In the genomic region with DNA sequence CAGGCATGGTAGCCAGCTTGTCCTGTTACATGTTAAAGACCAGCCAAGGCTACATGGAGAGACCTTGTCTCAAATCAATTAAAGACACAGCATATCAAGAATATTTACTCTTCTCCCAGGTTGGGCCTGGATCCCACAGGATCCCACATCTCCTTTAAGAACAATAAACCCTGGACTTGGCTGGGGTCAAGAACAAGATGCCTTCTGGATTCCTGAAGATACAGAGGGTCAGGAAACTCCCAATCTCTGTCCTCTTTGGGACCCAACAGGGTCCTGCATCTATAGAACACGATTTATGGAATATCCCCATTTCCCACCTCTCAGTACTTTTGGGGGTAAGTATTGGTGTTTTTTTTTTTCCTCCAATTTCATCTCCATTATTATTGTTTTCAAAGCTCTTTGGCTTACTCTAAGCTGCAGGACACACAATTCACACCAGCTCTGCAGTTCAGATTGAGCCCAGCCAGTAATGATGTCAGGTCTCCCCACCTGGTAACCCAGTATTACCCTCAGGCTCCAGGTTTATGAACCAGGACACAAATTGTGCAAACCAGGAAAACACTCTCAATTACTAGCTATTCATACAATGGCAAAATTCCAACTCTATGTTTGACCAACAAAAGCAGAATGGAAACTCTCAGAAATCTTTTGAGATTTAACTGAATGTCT, we compare ENCODE assay signal across 12 mouse cellular contexts. TPM values are rescaled to one million over a fixed set of nuclear protein-coding genes. Genes with fewer than 3 reads are reported as not detected.
DNase-seq lines count a peak whose midpoint lies in the region; ATAC-seq and TF ChIP-seq lines count a peak whose summit lies in the region.
"Had no signal": no experiment of that assay in that cellular context is flagged by ENCODE, and none has a peak within 500 bp of the region (broad histone marks: within the 10 kb centered on the region; RNA-seq: fewer than 3 reads in every experiment).

No protein-coding gene starts in this region.

- peak overlapping the region; percentile 18 for H3ac ChIP-seq in C2C12 (ENCODE audit: control insufficient read depth, insufficient read length, low read depth)

- H3K79me2 ChIP-seq in C2C12 (ENCODE audit: control insufficient read depth, insufficient read depth): peaks cover 43% of the 10 kb centered on the region

- no peaks in the 10 kb centered on the region for H3K27me3 ChIP-seq in hindbrain, embryonic 11.5 days (ENCODE audit: control insufficient read depth, insufficient read depth, low read length)
- no peaks in the 10 kb centered on the region for H3K27me3 ChIP-seq in hindbrain, postnatal 0 days (ENCODE audit: insufficient read depth, low read length)
- no peaks in the 10 kb centered on the region for H3K27me3 ChIP-seq in C2C12 (ENCODE audit: control insufficient read depth, insufficient read depth, insufficient read length)
- no peaks in the 10 kb centered on the region for H3K27me3 ChIP-seq in embryonic facial prominence, embryonic 14.5 days (replicated peaks; ENCODE audit: control insufficient read depth, insufficient read depth, low read length)
- no peaks in the 10 kb centered on the region for H3K27me3 ChIP-seq in limb, embryonic 15.5 days

- no peak for TF ChIP-seq CTCF in hindbrain, postnatal 0 days (IDR thresholded peaks at IDR 0.05; ENCODE audit: low read depth)
- TF ChIP-seq CTCF in C2C12 (IDR thresholded peaks at IDR 0.05; ENCODE audit: control insufficient read depth, insufficient read depth, insufficient read length): no peak

- no peak overlapping the region for H3K4me3 ChIP-seq in hindbrain, embryonic 11.5 days (ENCODE audit: low read depth, low read length)
- no peak overlapping the region for H3K4me3 ChIP-seq in hindbrain, postnatal 0 days (ENCODE audit: low read length)
- peak overlapping the region; percentile 76 for H3K4me3 ChIP-seq in C2C12 (ENCODE audit: insufficient read depth, poor library complexity, severe bottlenecking)
- peak overlapping the region; percentile 70 for H3K4me3 ChIP-seq in embryonic facial prominence, embryonic 14.5 days (ENCODE audit: low read depth, low read length)
- H3K4me3 ChIP-seq in limb, embryonic 15.5 days: peak overlapping the region; percentile 64

- no peaks in the 10 kb centered on the region for H3K9me3 ChIP-seq in hindbrain, embryonic 11.5 days (ENCODE audit: control insufficient read depth, low read length)
- H3K9me3 ChIP-seq in hindbrain, postnatal 0 days (ENCODE audit: low read length): no peaks in the 10 kb centered on the region
- no peaks in the 10 kb centered on the region for H3K9me3 ChIP-seq in embryonic facial prominence, embryonic 14.5 days (ENCODE audit: control insufficient read depth, low read length)
- H3K9me3 ChIP-seq in limb, embryonic 15.5 days: no peaks in the 10 kb centered on the region

- H3K4me2 ChIP-seq in hindbrain, embryonic 11.5 days (replicated peaks; ENCODE audit: low read depth, low read length): peak overlapping the region; percentile 47; the same call in 1 of the 2 replicates
- H3K4me2 ChIP-seq in hindbrain, postnatal 0 days (ENCODE audit: low read depth, low read length): no peak overlapping the region
- peak overlapping the region; percentile 82 for H3K4me2 ChIP-seq in embryonic facial prominence, embryonic 14.5 days (ENCODE audit: low read depth, low read length)
- H3K4me2 ChIP-seq in limb, embryonic 15.5 days: peak overlapping the region; percentile 67; the same call in 1 of the 2 replicates

- intact Hi-C loops in left cerebral cortex, postnatal 25 days (cut with DNase I): loop anchor here (5.0 kb wide), 1 partner anchor 45 kb away; no protein-coding TSS in a partner anchor

- H3K4me1 ChIP-seq in hindbrain, embryonic 11.5 days (replicated peaks; ENCODE audit: control insufficient read depth, insufficient read depth, low read length): peaks cover 3% of the 10 kb centered on the region
- H3K4me1 ChIP-seq in hindbrain, postnatal 0 days (ENCODE audit: insufficient read depth, low read length): peaks cover 9% of the 10 kb centered on the region; the same call in 1 of the 2 replicates
- peaks cover 7% of the 10 kb centered on the region for H3K4me1 ChIP-seq in embryonic facial prominence, embryonic 14.5 days (ENCODE audit: control insufficient read depth, insufficient read depth, low read length)
- peaks cover 14% of the 10 kb centered on the region for H3K4me1 ChIP-seq in limb, embryonic 15.5 days

- H3K79me3 ChIP-seq in C2C12 (ENCODE audit: low read depth): peaks cover 16% of the 10 kb centered on the region

- H3K36me3 ChIP-seq in hindbrain, embryonic 11.5 days (ENCODE audit: control insufficient read depth, insufficient read depth, low read length): no peaks in the 10 kb centered on the region
- no peaks in the 10 kb centered on the region for H3K36me3 ChIP-seq in hindbrain, postnatal 0 days (ENCODE audit: insufficient read depth, low read length)
- peaks cover 28% of the 10 kb centered on the region for H3K36me3 ChIP-seq in C2C12 (ENCODE audit: control insufficient read depth, insufficient read depth)
- peaks cover 14% of the 10 kb centered on the region for H3K36me3 ChIP-seq in embryonic facial prominence, embryonic 14.5 days (ENCODE audit: control insufficient read depth, insufficient read depth, low read length)
- peaks cover 9% of the 10 kb centered on the region for H3K36me3 ChIP-seq in limb, embryonic 15.5 days

- WGBS in hindbrain, embryonic 11.5 days: 48% methylated on average over 1 of the region's 1 CpGs
- 69% methylated on average over 1 of the region's 1 CpGs for WGBS in hindbrain, postnatal 0 days
- 50% methylated on average over 1 of the region's 1 CpGs for WGBS in embryonic facial prominence, embryonic 14.5 days
- WGBS in limb, embryonic 15.5 days: 55% methylated on average over 1 of the region's 1 CpGs

- H3K27ac ChIP-seq in hindbrain, embryonic 11.5 days (ENCODE audit: low read depth, low read length): no peak overlapping the region
- no peak overlapping the region for H3K27ac ChIP-seq in hindbrain, postnatal 0 days
- peak overlapping the region; percentile 75; the same call in 1 of the 2 replicates for H3K27ac ChIP-seq in embryonic facial prominence, embryonic 14.5 days (replicated peaks; ENCODE audit: low read depth, low read length)
- peak overlapping the region; percentile 92 for H3K27ac ChIP-seq in limb, embryonic 15.5 days

- ATAC-seq in hindbrain, embryonic 11.5 days (ENCODE audit: low FRiP score): no peak
- no peak for ATAC-seq in hindbrain, postnatal 0 days
- no peak for ATAC-seq in embryonic facial prominence, embryonic 14.5 days (ENCODE audit: low read depth)
- no peak for ATAC-seq in limb, embryonic 15.5 days (ENCODE audit: insufficient number of reproducible peaks, low FRiP score, low TSS enrichment, low read depth)

- H3K9ac ChIP-seq in hindbrain, embryonic 11.5 days (ENCODE audit: low read depth, low read length): peak overlapping the region; percentile 83; the same call in 1 of the 2 replicates
- no peak overlapping the region for H3K9ac ChIP-seq in hindbrain, postnatal 0 days (replicated peaks; ENCODE audit: low read length)
- no peak overlapping the region for H3K9ac ChIP-seq in embryonic facial prominence, embryonic 14.5 days (ENCODE audit: low read depth, low read length)
- no peak overlapping the region for H3K9ac ChIP-seq in limb, embryonic 15.5 days

- DNase-seq in hindbrain, embryonic 11.5 days (ENCODE audit: low spot score): no peak
- no peak for DNase-seq in hindbrain, postnatal 0 days (ENCODE audit: low spot score)
- peak; percentile 19 for DNase-seq in embryonic facial prominence, embryonic 14.5 days (ENCODE audit: low spot score)
- no peak for DNase-seq in layer of hippocampus, postnatal 25 days (ENCODE audit: extremely low spot score in 1 of 2, low spot score in 1 of 2)
- no peak for DNase-seq in left cerebral cortex, postnatal 25 days (ENCODE audit: low spot score in 2 of 2)
- no peak for DNase-seq in thymus, adult 18-20 months
- DNase-seq: cerebellum, adult 2 months; retina, postnatal 1 day had no signal

RNA-seq across cellular contexts. Expression of a gene that starts 1.6 kb away (rescaled TPM):
- polyA plus RNA-seq in hindbrain, embryonic 11.5 days (2014; fragmentation: Nextera tagmentation; extraction: Ambion mirVana): 107 and 112 TPM in 2 replicates
- total RNA-seq in hindbrain, postnatal 0 days (2014; rRNA removed): 13.6 and 29.8 TPM in 2 replicates
- polyA plus RNA-seq in hindbrain, postnatal 0 days (2015; fragmentation: Nextera tagmentation; extraction: Ambion mirVana): 37.7 and 38.6 TPM in 2 replicates
- 175 TPM for polyA plus RNA-seq in C2C12 (2012; fragmentation: generic; extraction: Trizol)
- polyA plus RNA-seq in embryonic facial prominence, embryonic 14.5 days (2014; fragmentation: Nextera tagmentation; extraction: Ambion mirVana): 77.4 and 86.6 TPM in 2 replicates
- 76.8 and 80.9 TPM in 2 replicates for polyA plus RNA-seq in limb, embryonic 15.5 days (2015; fragmentation: Nextera tagmentation; extraction: Ambion mirVana)
- total RNA-seq in layer of hippocampus, postnatal 25 days (2021): 10 to 100 TPM; 22.0 to 25.7 TPM
- 10 to 100 TPM; 21.4 to 23.9 TPM for total RNA-seq in left cerebral cortex, postnatal 25 days (2021)

RNA-seq across cellular contexts. Expression of a gene that starts 1.7 kb away (rescaled TPM):
- not detected in 2 replicates for polyA plus RNA-seq in hindbrain, embryonic 11.5 days (2014; fragmentation: Nextera tagmentation; extraction: Ambion mirVana)
- total RNA-seq in hindbrain, postnatal 0 days (2014; rRNA removed): 0.52 and 2.7 TPM in 2 replicates
- polyA plus RNA-seq in hindbrain, postnatal 0 days (2015; fragmentation: Nextera tagmentation; extraction: Ambion mirVana): not detected in 2 replicates
- polyA plus RNA-seq in C2C12 (2012; fragmentation: generic; extraction: Trizol): 0.61 TPM
- not detected in 2 replicates for polyA plus RNA-seq in embryonic facial prominence, embryonic 14.5 days (2014; fragmentation: Nextera tagmentation; extraction: Ambion mirVana)
- polyA plus RNA-seq in limb, embryonic 15.5 days (2015; fragmentation: Nextera tagmentation; extraction: Ambion mirVana): not detected in 2 replicates
- total RNA-seq in layer of hippocampus, postnatal 25 days (2021): 1 to 10 TPM; 1.6 to 2.2 TPM
- total RNA-seq in left cerebral cortex, postnatal 25 days (2021): 1 to 10 TPM; 2.4 to 3.3 TPM
- polyA plus RNA-seq: cerebellum, adult 2 months; gonadal fat pad, adult 2 months had no signal

RNA-seq across cellular contexts. Expression of a gene that starts 3.3 kb away (rescaled TPM):
- polyA plus RNA-seq in hindbrain, embryonic 11.5 days (2014; fragmentation: Nextera tagmentation; extraction: Ambion mirVana): not detected in 2 replicates
- total RNA-seq in hindbrain, postnatal 0 days (2014; rRNA removed): not detected in 2 replicates
- not detected in 2 replicates for polyA plus RNA-seq in hindbrain, postnatal 0 days (2015; fragmentation: Nextera tagmentation; extraction: Ambion mirVana)
- not detected for polyA plus RNA-seq in C2C12 (2012; fragmentation: generic; extraction: Trizol)
- not detected in 2 replicates for polyA plus RNA-seq in embryonic facial prominence, embryonic 14.5 days (2014; fragmentation: Nextera tagmentation; extraction: Ambion mirVana)
- polyA plus RNA-seq in limb, embryonic 15.5 days (2015; fragmentation: Nextera tagmentation; extraction: Ambion mirVana): not detected in 2 replicates
- total RNA-seq in layer of hippocampus, postnatal 25 days (2021): not detected
- not detected for total RNA-seq in left cerebral cortex, postnatal 25 days (2021)
- total RNA-seq: left cerebral cortex, adult 18-20 months had no signal
- polyA plus RNA-seq: cerebellum, adult 2 months; gonadal fat pad, adult 2 months had no signal

RNA-seq across cellular contexts. Expression of a gene that starts 3.5 kb away (rescaled TPM):
- 89.6 and 103 TPM in 2 replicates for polyA plus RNA-seq in hindbrain, embryonic 11.5 days (2014; fragmentation: Nextera tagmentation; extraction: Ambion mirVana)
- 3.3 and 5.5 TPM in 2 replicates for total RNA-seq in hindbrain, postnatal 0 days (2014; rRNA removed)
- 26.4 and 37.8 TPM in 2 replicates for polyA plus RNA-seq in hindbrain, postnatal 0 days (2015; fragmentation: Nextera tagmentation; extraction: Ambion mirVana)
- polyA plus RNA-seq in C2C12 (2012; fragmentation: generic; extraction: Trizol): 8.6 TPM
- polyA plus RNA-seq in embryonic facial prominence, embryonic 14.5 days (2014; fragmentation: Nextera tagmentation; extraction: Ambion mirVana): 60.2 and 68.8 TPM in 2 replicates
- 69.3 and 76.7 TPM in 2 replicates for polyA plus RNA-seq in limb, embryonic 15.5 days (2015; fragmentation: Nextera tagmentation; extraction: Ambion mirVana)
- 10 to 100 TPM; 10.1 to 16.2 TPM for total RNA-seq in layer of hippocampus, postnatal 25 days (2021)
- 1 to 10 TPM; 5.4 to 7.2 TPM for total RNA-seq in left cerebral cortex, postnatal 25 days (2021)

RNA-seq across cellular contexts. Expression of a gene that starts 5.8 kb away (rescaled TPM):
- polyA plus RNA-seq in hindbrain, embryonic 11.5 days (2014; fragmentation: Nextera tagmentation; extraction: Ambion mirVana): 26.1 and 32.1 TPM in 2 replicates
- 40.8 and 46.3 TPM in 2 replicates for total RNA-seq in hindbrain, postnatal 0 days (2014; rRNA removed)
- polyA plus RNA-seq in hindbrain, postnatal 0 days (2015; fragmentation: Nextera tagmentation; extraction: Ambion mirVana): 23.2 and 23.8 TPM in 2 replicates
- 48.0 TPM for polyA plus RNA-seq in C2C12 (2012; fragmentation: generic; extraction: Trizol)
- polyA plus RNA-seq in embryonic facial prominence, embryonic 14.5 days (2014; fragmentation: Nextera tagmentation; extraction: Ambion mirVana): 34.8 and 35.1 TPM in 2 replicates
- polyA plus RNA-seq in limb, embryonic 15.5 days (2015; fragmentation: Nextera tagmentation; extraction: Ambion mirVana): 38.6 and 42.0 TPM in 2 replicates
- total RNA-seq in layer of hippocampus, postnatal 25 days (2021): 10 to 100 TPM; 26.1 to 27.0 TPM
- 10 to 100 TPM; 22.6 to 24.3 TPM for total RNA-seq in left cerebral cortex, postnatal 25 days (2021)

Comparison
In these comparisons a context has a peak if more than half of its experiments do, and no peak if none do; other contexts are left out.
1. H3K27ac ChIP-seq: peak in embryonic facial prominence, embryonic 14.5 days (single experiment) and limb, embryonic 15.5 days (single experiment); none in hindbrain, embryonic 11.5 days (single experiment) and hindbrain, postnatal 0 days (single experiment).
2. H3K4me3 ChIP-seq: peak in C2C12 (single experiment), embryonic facial prominence, embryonic 14.5 days (single experiment) and limb, embryonic 15.5 days (single experiment); none in hindbrain, embryonic 11.5 days (single experiment) and hindbrain, postnatal 0 days (single experiment).